21 mouse cellular contexts compared by ENCODE assay signal in the genomic region with DNA sequence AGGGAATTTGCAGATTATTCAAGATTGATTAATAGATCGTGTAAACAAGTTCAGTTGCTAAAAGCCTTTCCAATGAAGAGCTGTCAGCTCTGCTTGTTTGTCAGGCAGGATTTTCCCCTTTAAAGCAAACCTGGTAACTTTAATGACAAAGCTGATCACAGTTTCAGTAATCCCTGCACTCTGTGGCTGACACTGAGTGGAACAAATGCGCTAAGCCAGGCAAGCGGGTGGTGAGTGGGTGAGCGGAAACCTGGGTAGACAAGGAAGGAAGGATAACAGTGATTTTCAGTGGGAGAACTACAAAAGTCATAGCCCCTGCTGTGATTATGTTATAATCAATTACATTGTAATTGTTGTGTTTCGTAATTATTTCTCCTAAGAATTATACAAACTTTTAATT.
A peak's percentile ranks its signal among the peaks of the same experiment; 100 is the strongest.
DNase-seq lines count a peak whose midpoint lies in the region; ATAC-seq and TF ChIP-seq lines count a peak whose summit lies in the region.
"Had no signal": no experiment of that assay in that cellular context is flagged by ENCODE, and none has a peak within 500 bp of the region (broad histone marks: within the 10 kb centered on the region; RNA-seq: fewer than 3 reads in every experiment).

No protein-coding gene starts in this region.

- H3K36me3 ChIP-seq in midbrain, embryonic 11.5 days (ENCODE audit: control insufficient read depth, insufficient read depth, low read length): no peaks in the 10 kb centered on the region
- no peaks in the 10 kb centered on the region for H3K36me3 ChIP-seq in midbrain, embryonic 16.5 days (ENCODE audit: control insufficient read depth, insufficient read depth, low read length)
- no peaks in the 10 kb centered on the region for H3K36me3 ChIP-seq in hindbrain, embryonic 10.5 days
- H3K36me3 ChIP-seq: embryonic facial prominence, embryonic 10.5 days; hindbrain, embryonic 13.5 days had no signal

- WGBS in midbrain, embryonic 11.5 days: 36% methylated on average over 5 of the region's 5 CpGs
- 34% methylated on average over 5 of the region's 5 CpGs for WGBS in midbrain, embryonic 16.5 days
- WGBS in hindbrain, embryonic 10.5 days: 86% methylated on average over 5 of the region's 5 CpGs

- no peaks in the 10 kb centered on the region for H3K27me3 ChIP-seq in midbrain, embryonic 11.5 days (ENCODE audit: control insufficient read depth, insufficient read depth, low read length)
- H3K27me3 ChIP-seq in midbrain, embryonic 16.5 days (ENCODE audit: control insufficient read depth, insufficient read depth, low read depth, low read length): no peaks in the 10 kb centered on the region
- H3K27me3 ChIP-seq in hindbrain, embryonic 10.5 days (ENCODE audit: insufficient read depth, poor library complexity, severe bottlenecking): no peaks in the 10 kb centered on the region
- H3K27me3 ChIP-seq: forebrain, embryonic 13.5 days; hindbrain, embryonic 13.5 days had no signal

- H3K27ac ChIP-seq in midbrain, embryonic 11.5 days (ENCODE audit: low read depth, low read length): no peak overlapping the region
- H3K27ac ChIP-seq in midbrain, embryonic 16.5 days (ENCODE audit: low read length): no peak overlapping the region
- H3K27ac ChIP-seq in hindbrain, embryonic 10.5 days: no peak overlapping the region
- H3K27ac ChIP-seq: embryonic facial prominence, embryonic 10.5 days; forebrain, embryonic 13.5 days; hindbrain, embryonic 13.5 days had no signal

- TF ChIP-seq CTCF in brain, embryonic 14.5 days (IDR thresholded peaks at IDR 0.05; ENCODE audit: borderline replicate concordance, extremely low read depth, insufficient read depth, insufficient read length): no peak

- DNase-seq in layer of hippocampus, adult 18-20 months (ENCODE audit: low spot score in 2 of 2): peak; percentile 41 to 64
- DNase-seq in layer of hippocampus, adult 9-10 months (ENCODE audit: low spot score): no peak
- peak; percentile 70 for DNase-seq in midbrain, embryonic 11.5 days (ENCODE audit: low spot score, missing footprints)
- peak; percentile 28 for DNase-seq in brain, embryonic 14.5 days (ENCODE audit: low read depth)
- peak; percentile 55 for DNase-seq in retina, postnatal 1 day
- no peak for DNase-seq in hindbrain, embryonic 10.5 days (ENCODE audit: low spot score)
- no peak for DNase-seq in urinary bladder, adult 18-20 months (ENCODE audit: low spot score in 2 of 2)
- DNase-seq: adrenal gland, adult 2 months; adrenal gland, postnatal 25 days; cerebellum, adult 11 months; cerebellum, adult 8-10 months; cerebellum, postnatal 14 days; forebrain, postnatal 0 days; gastrocnemius, postnatal 36 days; heart, adult 11 months; heart, postnatal 10 days; heart, postnatal 4 days had no signal

- no peak overlapping the region for H3K9ac ChIP-seq in midbrain, embryonic 11.5 days (ENCODE audit: low read length)
- H3K9ac ChIP-seq in midbrain, embryonic 16.5 days (ENCODE audit: low read depth, low read length): no peak overlapping the region
- H3K9ac ChIP-seq: forebrain, embryonic 13.5 days; forebrain, postnatal 0 days; hindbrain, embryonic 13.5 days had no signal

- H3K4me3 ChIP-seq in midbrain, embryonic 11.5 days (ENCODE audit: low read depth, low read length): no peak overlapping the region
- no peak overlapping the region for H3K4me3 ChIP-seq in midbrain, embryonic 16.5 days (ENCODE audit: low read depth, low read length)
- H3K4me3 ChIP-seq in hindbrain, embryonic 10.5 days: no peak overlapping the region
- H3K4me3 ChIP-seq: embryonic facial prominence, embryonic 10.5 days; forebrain, embryonic 13.5 days; hindbrain, embryonic 13.5 days had no signal

- H3K4me1 ChIP-seq in midbrain, embryonic 11.5 days (ENCODE audit: control insufficient read depth, insufficient read depth, low read length): no peaks in the 10 kb centered on the region; the same call in 1 of the 2 replicates
- no peaks in the 10 kb centered on the region for H3K4me1 ChIP-seq in midbrain, embryonic 16.5 days (ENCODE audit: control insufficient read depth, insufficient read depth, low read length)
- H3K4me1 ChIP-seq in hindbrain, embryonic 10.5 days (replicated peaks): no peaks in the 10 kb centered on the region
- H3K4me1 ChIP-seq: hindbrain, embryonic 13.5 days had no signal

- no peak overlapping the region for H3K4me2 ChIP-seq in midbrain, embryonic 11.5 days
- no peak overlapping the region for H3K4me2 ChIP-seq in midbrain, embryonic 16.5 days (ENCODE audit: low read length)
- H3K4me2 ChIP-seq: forebrain, embryonic 13.5 days; hindbrain, embryonic 13.5 days had no signal

- H3K9me3 ChIP-seq in midbrain, embryonic 11.5 days (ENCODE audit: control insufficient read depth, low read length): no peaks in the 10 kb centered on the region
- no peaks in the 10 kb centered on the region for H3K9me3 ChIP-seq in midbrain, embryonic 16.5 days (replicated peaks; ENCODE audit: control insufficient read depth, low read length, poor library complexity, severe bottlenecking)
- H3K9me3 ChIP-seq in hindbrain, embryonic 10.5 days: no peaks in the 10 kb centered on the region
- H3K9me3 ChIP-seq: embryonic facial prominence, embryonic 10.5 days; forebrain, embryonic 13.5 days; hindbrain, embryonic 13.5 days had no signal

- no peak for ATAC-seq in midbrain, embryonic 11.5 days (ENCODE audit: low FRiP score)
- no peak for ATAC-seq in midbrain, embryonic 16.5 days
- ATAC-seq: forebrain, embryonic 13.5 days; forebrain, postnatal 0 days had no signal

- no peak for TF ChIP-seq POLR2A in brain, embryonic 14.5 days (IDR thresholded peaks at IDR 0.05; ENCODE audit: borderline replicate concordance, extremely low read depth, insufficient read depth, insufficient read length, poor library complexity, severe bottlenecking)

Comparison
In these comparisons a context has a peak if more than half of its experiments do, and no peak if none do; other contexts are left out.
1. DNase-seq: peak in layer of hippocampus, adult 18-20 months (2 of 2), midbrain, embryonic 11.5 days (single experiment), brain, embryonic 14.5 days (single experiment) and retina, postnatal 1 day (single experiment); none in layer of hippocampus, adult 9-10 months (single experiment), hindbrain, embryonic 10.5 days (single experiment) and urinary bladder, adult 18-20 months (0 of 2).